Mouse (Mus musculus) heart, embryonic 14.5 days (tissue): ENCODE results near the gene Cbs. TPM values are rescaled to one million over a fixed set of nuclear protein-coding genes. Genes with fewer than 3 reads are reported as not detected.
A peak's percentile ranks its signal among the peaks of the same experiment; 100 is the strongest.

Experiments used
- ATAC-seq: fragments of 200-750 bp; cut with Nextera tagmentation; 2 replicates; pipeline ENCODE4 v1.8.0; 2017; ENCODE audit warnings: low read depth, moderate TSS enrichment; ENCODE audit not compliant: insufficient number of reproducible peaks, insufficient read depth, low FRiP score
- H3K27ac ChIP-seq, 2 experiments: fragments of 200-500 bp in 1 of 2; fragments of 300-500 bp in 1 of 2; sonication (generic) in 1 of 2; replicated peaks in 1 of 2; 2 replicates each; pipeline ENCODE4 v1.5.1; 2012 to 2014; ENCODE audit warnings: low read depth in 2 of 2, low read length in 2 of 2, control low read depth in 1 of 2, mild to moderate bottlenecking in 1 of 2, mixed read lengths in 1 of 2; ENCODE audit not compliant: control insufficient read depth in 1 of 2, insufficient read depth in 1 of 2
- H3K27me3 ChIP-seq: fragments of 300-500 bp; sonication (generic); 2 replicates; pipeline ENCODE4 v1.6.1; 2014; ENCODE audit warnings: mild to moderate bottlenecking, low read length, control low read depth; ENCODE audit not compliant: control insufficient read depth, insufficient read depth
- H3K36me3 ChIP-seq: fragments of 300-500 bp; sonication (generic); 2 replicates; pipeline ENCODE4 v1.6.1; 2014; ENCODE audit warnings: mild to moderate bottlenecking, control low read depth, low read length, mixed read lengths; ENCODE audit not compliant: control insufficient read depth, insufficient read depth
- H3K4me1 ChIP-seq, 2 experiments: fragments of 200-500 bp in 1 of 2; fragments of 300-500 bp in 1 of 2; sonication (generic) in 1 of 2; 2 replicates each; pipeline ENCODE4 v1.6.1; 2012 to 2014; ENCODE audit warnings: low read length in 2 of 2, control low read depth in 1 of 2, mixed read lengths in 1 of 2; ENCODE audit not compliant: control insufficient read depth in 2 of 2, insufficient read depth in 2 of 2
- H3K4me2 ChIP-seq: fragments of 300-500 bp; sonication (generic); 2 replicates; pipeline ENCODE4 v1.6.1; 2014; ENCODE audit warnings: mild to moderate bottlenecking, low read length
- H3K4me3 ChIP-seq, 2 experiments: fragments of 200-500 bp in 1 of 2; fragments of 300-500 bp in 1 of 2; sonication (generic) in 1 of 2; 2 replicates each; pipeline ENCODE4 v1.5.1; 2012 to 2014; ENCODE audit warnings: low read length in 2 of 2, mild to moderate bottlenecking in 2 of 2, control low read depth in 1 of 2, low read depth in 1 of 2, moderate library complexity in 1 of 2; ENCODE audit not compliant: control insufficient read depth in 1 of 2, insufficient read depth in 1 of 2
- H3K9ac ChIP-seq: fragments of 300-500 bp; sonication (generic); 2 replicates; pipeline ENCODE4 v1.6.1; 2014; ENCODE audit warnings: mild to moderate bottlenecking, low read length
- H3K9me3 ChIP-seq: fragments of 300-500 bp; sonication (generic); 2 replicates; pipeline ENCODE4 v1.6.1; 2016; ENCODE audit warnings: low read length, control low read depth; ENCODE audit not compliant: control insufficient read depth
- WGBS: fragments of 180-500 bp; shearing (Covaris S2); extraction: QIAGEN DNeasy Blood & Tissue Kit; methylation state at CpG from one replicate; pipeline ENCODE4 v1.1.7; 2014; 5-methylcytosine and 5-hydroxymethylcytosine counted together
- polyA plus RNA-seq: library from polyadenylated mRNA; unstranded; fragments of >200 nt; fragmentation: Nextera tagmentation; extraction: Ambion mirVana; gene quantifications from 2 replicates; pipeline ENCODE4 v1.2.1, GENCODE M21; 2014

Cbs gene
- 0.96 and 1.0 TPM in 2 replicates for polyA plus RNA-seq

DNA sequence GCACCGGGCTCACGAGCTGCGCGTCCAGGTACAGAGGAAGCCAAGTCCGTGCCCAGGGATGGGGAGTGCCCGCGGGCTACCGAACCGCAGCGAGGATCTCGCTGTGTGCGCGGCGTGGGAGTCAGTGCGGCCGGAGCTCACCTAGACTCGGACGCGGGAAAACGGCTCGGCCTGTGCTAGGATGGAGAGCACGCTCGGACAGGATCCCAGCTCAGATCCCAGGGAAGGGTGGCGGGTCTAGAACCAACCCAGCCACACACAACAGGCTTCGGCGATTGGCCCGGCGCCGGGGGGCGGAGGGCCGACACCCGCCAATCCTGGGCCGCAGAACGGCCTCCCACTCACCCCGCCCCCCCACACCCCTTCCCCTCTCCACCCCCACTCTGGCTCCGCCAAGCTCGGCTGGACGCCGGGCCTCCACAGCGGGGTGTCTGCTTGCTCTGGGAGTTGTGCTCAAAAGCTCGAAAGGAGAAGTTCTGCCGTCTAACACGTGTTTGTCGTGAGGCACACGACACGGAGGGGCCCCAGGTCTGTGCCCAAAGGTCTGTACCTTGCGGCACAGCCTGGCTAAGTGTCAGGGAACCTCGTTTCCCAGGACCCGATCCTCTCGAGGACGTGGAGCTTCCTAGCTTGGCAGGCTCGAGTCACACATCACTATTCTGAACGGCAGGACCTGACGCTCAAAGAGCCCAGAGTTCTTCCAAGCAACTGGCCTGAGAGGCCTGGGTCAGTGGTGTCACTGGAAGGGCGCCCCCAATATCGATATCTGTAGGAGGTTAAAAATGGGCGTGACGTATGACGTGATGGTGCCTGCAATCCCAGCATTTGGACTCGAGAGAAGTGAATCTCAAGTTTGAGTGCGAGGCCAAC is at the start of gene Cbs:
Gene Cbs (minus strand): TSS at position 297 of the 870 bp plus-strand sequence.
- Histone ChIP-seq H3K27me3 (peaks cover 12% of the 10 kb centered on the region), H3K4me2 (peak within 1 kb of the TSS; percentile 97), H3K9me3 (no peaks in the 10 kb centered on the region), H3K4me1 (peaks cover 17 to 23% of the 10 kb centered on the region in 2 experiments), H3K36me3 (no peaks in the 10 kb centered on the region), H3K27ac (no peak within 1 kb of the TSS), H3K9ac (peak within 1 kb of the TSS; percentile 55), H3K4me3 (peak within 1 kb of the TSS; percentile 45 to 49)
- WGBS = 3% methylated on average over 56 of the region's 61 CpGs
- ATAC-seq = peak; percentile 87

- H3K4me3 ChIP-seq = no peak overlapping the region
- peaks cover 10 to 11% of the 10 kb centered on the region in 2 experiments for H3K4me1 ChIP-seq
- peak overlapping the region; percentile 63 for H3K9ac ChIP-seq
- WGBS = 24% methylated on average over 3 of the region's 3 CpGs
- no peak for ATAC-seq
- peak overlapping the region; percentile 87 to 92 for H3K27ac ChIP-seq
- H3K27me3 ChIP-seq = 0 out of 2 replicates have a peak, but pooled peaks cover 3% of the 10 kb centered on the region
- peak overlapping the region; percentile 34; the same call in 1 of the 2 replicates for H3K4me2 ChIP-seq
- H3K36me3 ChIP-seq = no peaks in the 10 kb centered on the region
- no peaks in the 10 kb centered on the region for H3K9me3 ChIP-seq
Observed at GRCm38 (mm10) chr17:31686225-31686564, 49.2 kb upstream of the Cbs start.

- WGBS = 11% methylated on average over 17 of the region's 17 CpGs
- no peaks in the 10 kb centered on the region for H3K36me3 ChIP-seq
- 0 out of 2 replicates have a peak, but pooled peaks cover 3% of the 10 kb centered on the region for H3K27me3 ChIP-seq
- no peak; the same call in 1 of the 2 replicates for ATAC-seq
- no peak overlapping the region for H3K4me3 ChIP-seq
- H3K9me3 ChIP-seq = no peaks in the 10 kb centered on the region
- H3K4me2 ChIP-seq = peak overlapping the region; percentile 34
- H3K4me1 ChIP-seq = peaks cover 10 to 11% of the 10 kb centered on the region in 2 experiments
- H3K9ac ChIP-seq = peak overlapping the region; percentile 63
- peak overlapping the region; percentile 87 to 92 for H3K27ac ChIP-seq
Observed at GRCm38 (mm10) chr17:31685514-31686224, 48.6 kb upstream of the Cbs start.

GRCm38 (mm10) chr17:31680450-31680849 is 43.4 kb upstream of the Cbs start:
- Histone ChIP-seq H3K27ac (no peak overlapping the region), H3K4me3 (no peak overlapping the region), H3K9ac (no peak overlapping the region), H3K4me2 (no peak overlapping the region), H3K36me3 (no peaks in the 10 kb centered on the region), H3K9me3 (no peaks in the 10 kb centered on the region), H3K27me3 (peaks cover 6% of the 10 kb centered on the region; the same call in 1 of the 2 replicates), H3K4me1 (no peaks in the 10 kb centered on the region)
- no peak for ATAC-seq
- WGBS = 56% methylated on average over 2 of the region's 2 CpGs

DNA sequence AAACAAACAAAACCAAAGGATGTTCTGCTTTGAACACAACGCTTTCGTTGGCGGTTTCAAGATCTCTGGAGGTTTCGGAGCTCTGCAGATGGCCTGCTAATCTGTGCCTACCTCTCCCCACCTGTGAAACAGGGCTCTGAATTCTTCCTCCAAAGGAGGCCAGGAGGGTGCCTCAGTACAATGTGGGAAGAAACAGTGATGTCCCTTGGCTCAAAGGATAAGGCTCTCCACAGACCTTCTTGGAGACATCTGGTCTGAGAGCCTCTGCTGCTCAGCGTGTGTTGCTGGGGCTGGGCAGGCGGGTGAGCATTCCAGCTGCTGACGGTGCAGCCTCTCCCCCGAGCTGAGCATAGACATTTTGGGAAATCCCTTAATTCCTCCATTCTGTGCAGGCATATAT is 40.5 kb upstream of the Cbs start, which contains the start of gene Cryaa:
Gene Cryaa (plus strand): TSS at position 301 of the 400 bp plus-strand sequence.
- Histone ChIP-seq H3K4me1 (no peaks in the 10 kb centered on the region), H3K27ac (no peak within 1 kb of the TSS), H3K36me3 (no peaks in the 10 kb centered on the region), H3K9ac (no peak within 1 kb of the TSS), H3K4me3 (no peak within 1 kb of the TSS), H3K4me2 (no peak within 1 kb of the TSS), H3K9me3 (no peaks in the 10 kb centered on the region), H3K27me3 (peaks cover 3% of the 10 kb centered on the region; the same call in 1 of the 2 replicates)
- WGBS = 71% methylated on average over 8 of the region's 8 CpGs
- ATAC-seq = no peak

- Histone ChIP-seq H3K27me3 (no peaks in the 10 kb centered on the region; the same call in 1 of the 2 replicates), H3K9ac (no peak overlapping the region), H3K9me3 (no peaks in the 10 kb centered on the region), H3K4me3 (no peak overlapping the region), H3K27ac (no peak overlapping the region), H3K4me1 (no peaks in the 10 kb centered on the region), H3K36me3 (no peaks in the 10 kb centered on the region), H3K4me2 (no peak overlapping the region)
- no peak for ATAC-seq
- 77% methylated on average over 1 of the region's 1 CpGs for WGBS
Observed at GRCm38 (mm10) chr17:31674426-31674825, 37.4 kb upstream of the Cbs start.

DNA sequence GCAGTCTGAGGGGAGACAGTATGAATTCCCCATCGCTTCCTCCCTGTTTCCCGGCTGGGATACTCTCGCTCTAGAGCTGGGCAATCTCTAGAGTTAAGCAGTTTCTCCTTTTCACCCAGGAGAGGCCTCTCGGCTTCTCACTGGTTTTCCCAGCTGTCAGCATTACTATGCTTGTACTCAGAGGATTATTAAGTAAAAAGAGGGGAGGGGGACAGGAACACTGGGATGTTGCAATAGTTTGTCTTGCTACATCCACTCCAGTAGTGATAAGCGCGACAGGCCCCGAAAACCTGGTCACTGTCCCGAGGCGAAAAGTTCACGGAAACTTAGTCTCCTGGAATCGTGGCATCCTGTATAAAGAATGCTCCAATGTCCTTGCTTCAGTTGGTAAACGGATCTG is 35.2 kb upstream of the Cbs start:
- no peak overlapping the region for H3K27ac ChIP-seq
- no peaks in the 10 kb centered on the region for H3K4me1 ChIP-seq
- H3K9me3 ChIP-seq = no peaks in the 10 kb centered on the region
- no peak overlapping the region for H3K9ac ChIP-seq
- no peak for ATAC-seq
- H3K4me3 ChIP-seq = no peak overlapping the region
- 80% methylated on average over 12 of the region's 12 CpGs for WGBS
- H3K4me2 ChIP-seq = no peak overlapping the region
- H3K36me3 ChIP-seq = no peaks in the 10 kb centered on the region
- no peaks in the 10 kb centered on the region for H3K27me3 ChIP-seq
